Mouse (Mus musculus): ENCODE results near the gene Rabepk.
"Not testable (repeated sequence)": the region's sequence is repeated elsewhere in the genome, so short reads cannot be mapped to it uniquely, and the experiment has no call there.

The Rabepk gene

DNA sequence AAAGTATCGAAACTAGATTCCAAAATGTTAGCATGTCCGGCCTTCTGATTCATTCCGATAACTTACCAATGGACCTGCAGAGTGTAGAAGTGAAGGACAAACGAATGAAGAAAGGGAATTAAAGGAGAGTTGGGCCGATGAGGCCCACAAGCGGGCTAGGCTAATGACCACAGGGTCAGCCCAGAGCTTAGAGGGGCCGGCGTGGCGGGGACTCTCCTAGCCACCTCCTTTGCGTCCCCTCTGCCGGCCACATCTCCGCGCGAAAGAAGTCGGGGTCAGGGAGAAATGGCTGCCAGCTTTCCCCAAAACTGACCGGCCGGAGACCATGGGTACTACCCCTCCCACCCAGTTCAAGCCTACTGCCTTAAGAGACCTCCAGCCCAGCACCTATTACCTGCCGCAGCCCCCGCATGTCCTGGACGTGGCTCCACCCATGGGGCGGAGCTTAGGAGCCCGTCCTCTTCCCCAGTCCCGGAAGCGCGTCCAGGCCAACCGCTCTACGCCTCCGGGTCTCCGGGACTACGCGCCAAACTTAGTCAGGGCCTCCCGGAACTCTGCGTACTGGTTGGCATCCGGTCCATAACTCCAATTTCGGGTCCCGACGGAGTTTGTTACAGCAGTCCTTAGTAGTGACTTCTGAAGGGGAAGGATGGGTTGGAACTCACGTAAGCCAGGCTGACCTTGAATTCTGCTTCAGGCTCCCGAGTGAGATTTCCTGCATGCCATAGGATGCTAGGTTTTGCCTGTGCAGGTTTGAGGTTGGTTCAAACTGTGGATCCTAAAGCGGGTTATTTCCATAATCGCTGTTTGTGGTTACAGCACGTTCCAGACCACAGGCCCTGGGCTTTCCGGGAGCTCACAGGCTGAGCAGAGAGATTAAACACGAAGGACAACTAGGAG lies at the start of gene Rabepk:
Rabepk (minus strand) TSS at position 556 of the 900 bp plus-strand sequence.
- peak; percentile 82 for DNase-seq (ENCODE audit: low spot score)

DNA sequence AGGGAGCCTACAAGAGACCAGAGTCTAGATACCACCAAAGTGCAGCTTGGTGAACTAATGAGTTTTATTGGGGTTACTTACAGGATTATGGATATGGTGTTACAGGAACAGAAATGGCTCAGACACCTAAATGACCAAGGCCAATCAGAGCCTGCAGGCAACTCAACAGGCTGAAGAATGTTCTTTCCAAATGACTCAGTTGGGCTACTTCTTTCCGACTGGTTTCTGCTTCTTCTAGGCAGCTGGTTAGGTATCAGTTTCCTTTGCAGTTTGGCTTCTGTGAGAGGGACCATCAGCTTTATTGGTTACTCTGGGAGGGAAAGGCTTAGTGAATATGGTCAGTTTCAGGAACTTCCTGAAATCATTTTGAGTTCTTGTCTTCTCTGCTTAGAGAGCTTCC lies 48.0 kb upstream of the Rabepk start:
- DNase-seq (ENCODE audit: low spot score): no peak

DNA sequence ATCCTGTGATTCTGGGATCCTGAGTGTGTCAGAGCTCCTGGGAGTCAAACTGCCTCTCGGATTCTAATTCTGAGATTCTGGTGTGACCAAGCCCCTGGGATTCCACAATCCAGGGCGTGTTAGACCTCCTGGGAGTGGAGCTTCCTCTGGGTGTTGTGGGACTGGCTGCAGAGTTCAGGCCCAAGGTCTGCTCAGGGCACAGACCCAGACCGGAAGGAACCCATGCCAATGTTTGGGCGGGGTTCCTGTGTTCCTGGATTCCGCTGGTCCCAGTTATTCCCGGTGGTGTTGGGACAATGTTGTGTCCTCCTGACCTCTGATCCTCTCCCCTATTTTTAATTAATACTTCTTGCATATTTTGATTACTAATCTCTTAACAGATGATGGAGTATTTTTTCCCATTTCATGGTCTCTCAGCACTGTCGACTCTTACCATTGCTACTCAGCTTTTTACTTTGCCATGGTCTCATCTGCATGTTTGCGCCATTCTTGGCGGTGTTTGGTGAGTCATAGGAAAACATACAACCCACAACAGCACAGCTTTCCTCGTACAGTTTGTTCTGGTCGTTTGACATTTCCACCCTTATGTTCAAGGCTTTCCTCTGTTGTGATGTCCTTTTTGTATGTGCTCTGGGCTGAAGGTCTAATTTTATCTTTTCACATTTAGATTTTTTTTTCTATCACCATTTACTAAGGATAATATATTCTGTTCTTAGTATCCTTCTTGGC lies 43.7 kb upstream of the Rabepk start:
- DNase-seq (ENCODE audit: low spot score): peak; percentile 33

DNA sequence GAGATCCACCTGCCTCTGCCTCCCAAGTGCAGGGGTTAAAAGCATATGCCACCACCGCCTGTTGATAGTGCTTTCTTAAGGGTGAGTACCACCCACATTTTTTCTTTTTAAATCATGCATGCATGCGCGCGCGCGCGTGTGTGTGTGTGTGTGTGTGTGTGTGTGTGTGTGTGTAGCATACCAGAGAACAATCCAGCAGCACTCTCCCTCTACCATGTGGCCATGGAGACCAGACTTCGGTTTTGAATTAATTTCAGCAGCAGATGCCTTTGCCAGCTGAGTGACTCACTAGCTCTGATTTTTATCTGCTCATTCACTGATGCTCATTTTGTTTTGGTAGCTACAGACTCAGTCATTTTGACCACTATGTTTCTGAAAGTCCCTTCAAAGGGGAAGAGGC lies 42.0 kb upstream of the Rabepk start:
- no peak for DNase-seq (ENCODE audit: low spot score)

DNA sequence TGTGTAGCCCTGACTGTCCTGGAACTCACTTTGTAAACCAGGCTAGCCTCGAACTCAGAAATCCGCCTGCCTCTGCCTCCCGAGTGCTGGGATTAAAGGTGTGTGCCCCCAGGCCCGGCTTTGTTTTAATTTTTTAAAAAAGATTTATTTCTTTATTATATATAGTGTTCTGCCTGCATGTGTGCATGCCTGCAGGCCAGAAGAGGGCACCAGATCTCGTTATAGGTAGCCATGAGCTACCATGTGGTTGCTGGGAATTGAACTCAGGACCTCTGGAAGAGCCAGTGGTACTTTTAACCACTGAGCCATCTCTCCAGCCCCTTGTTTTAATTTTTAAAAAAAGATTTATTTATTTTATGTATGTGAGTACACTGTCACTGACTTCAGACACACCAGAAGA lies 40.4 kb upstream of the Rabepk start:
- not testable (repeated sequence) for DNase-seq (ENCODE audit: low spot score)

DNA sequence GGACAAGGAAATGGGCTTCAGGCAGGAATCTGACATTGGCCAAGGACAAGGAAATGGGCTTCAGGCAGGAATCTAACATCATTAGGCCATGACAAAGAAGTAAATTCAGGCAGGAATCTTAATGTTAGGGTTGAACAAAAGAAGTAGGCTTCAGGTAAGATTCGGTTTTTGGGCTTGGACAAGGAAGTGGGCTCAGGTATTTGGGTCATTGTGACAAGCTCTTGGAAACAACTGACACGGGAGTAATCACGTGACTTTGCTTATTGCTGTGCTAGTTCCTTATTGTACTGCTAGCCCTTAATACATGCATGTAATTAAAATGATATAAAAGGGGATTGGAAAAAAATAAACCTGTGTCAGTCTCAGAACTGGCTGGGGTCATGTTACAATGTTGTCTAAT lies 36.0 kb upstream of the Rabepk start:
- no peak for DNase-seq (ENCODE audit: low spot score)

DNA sequence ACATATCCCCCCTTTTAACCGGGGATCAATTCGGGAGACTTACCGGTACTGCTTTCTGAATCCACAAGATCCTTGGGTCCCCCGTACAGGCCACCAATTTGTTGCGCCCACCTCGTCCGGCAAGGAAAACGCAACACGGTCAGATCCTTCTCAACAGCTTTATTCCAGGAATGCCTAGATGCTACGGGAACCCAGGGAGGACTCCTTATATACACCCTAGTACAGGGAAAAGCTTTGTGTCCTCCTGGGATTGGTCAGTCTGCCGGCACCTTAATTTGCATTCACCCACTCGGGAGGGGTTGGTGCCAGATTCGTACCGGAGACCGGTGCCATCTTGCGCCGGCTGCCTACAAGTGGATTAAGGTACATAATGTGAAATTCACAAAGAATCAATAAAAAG lies 33.9 kb upstream of the Rabepk start:
- DNase-seq (ENCODE audit: low spot score): no peak

DNA sequence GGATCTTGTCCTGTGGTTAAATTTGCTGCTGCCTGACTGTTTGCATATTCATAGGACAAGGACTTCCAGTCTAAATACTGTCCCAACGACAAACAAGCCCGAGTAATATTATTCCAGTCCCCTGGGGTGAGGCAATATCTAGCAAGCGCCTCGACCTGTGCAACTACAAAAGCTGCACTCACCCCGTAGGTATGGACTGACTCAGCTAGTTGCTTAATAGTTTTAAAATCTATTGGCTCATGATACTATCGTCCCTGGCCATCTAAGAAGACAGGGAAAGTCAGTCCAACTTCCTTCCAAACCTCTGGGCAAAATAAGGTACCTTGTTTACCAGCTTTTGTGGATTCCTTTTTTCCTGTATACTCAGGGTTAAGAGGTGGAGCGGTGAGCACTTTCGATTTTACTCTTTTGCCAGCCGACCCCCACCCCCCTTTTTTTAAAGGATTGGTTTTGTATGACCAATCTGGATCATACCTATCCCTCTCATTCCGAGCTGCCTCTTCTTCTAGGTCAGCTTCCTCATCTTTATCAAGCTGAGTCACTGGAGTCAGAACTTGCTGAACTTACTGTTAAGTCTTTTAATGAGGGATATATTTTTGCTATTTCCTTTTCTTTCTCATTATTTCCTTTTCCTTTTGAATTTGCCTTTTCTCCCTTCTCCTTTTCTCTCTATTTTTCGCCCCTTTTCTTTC lies 33.2 kb upstream of the Rabepk start, which contains the start of gene Gm34653:
Gm34653 (plus strand) TSS at position 242 of the 692 bp plus-strand sequence.
- not testable (repeated sequence) for DNase-seq (ENCODE audit: low spot score)

DNA sequence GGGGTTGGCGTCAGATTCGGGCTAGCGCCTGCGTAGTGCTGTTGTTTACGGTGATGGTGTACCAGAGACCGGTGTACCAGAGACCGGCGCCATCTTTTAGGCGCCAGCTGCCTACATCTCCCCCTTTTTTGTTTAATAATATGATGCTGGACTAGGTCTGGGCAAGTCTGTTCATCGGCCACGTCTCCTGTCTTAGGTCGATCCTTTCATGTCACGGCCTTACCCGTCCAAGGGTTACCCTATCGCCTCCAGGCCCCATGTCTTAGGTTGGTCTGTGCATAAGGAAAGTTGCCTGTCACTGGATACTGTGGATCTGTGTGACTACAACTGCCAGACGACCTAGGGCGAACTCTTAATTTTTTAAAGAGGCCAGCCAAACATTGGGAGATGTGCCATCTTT lies 30.4 kb upstream of the Rabepk start:
- not testable (repeated sequence) for DNase-seq (ENCODE audit: low spot score)

DNA sequence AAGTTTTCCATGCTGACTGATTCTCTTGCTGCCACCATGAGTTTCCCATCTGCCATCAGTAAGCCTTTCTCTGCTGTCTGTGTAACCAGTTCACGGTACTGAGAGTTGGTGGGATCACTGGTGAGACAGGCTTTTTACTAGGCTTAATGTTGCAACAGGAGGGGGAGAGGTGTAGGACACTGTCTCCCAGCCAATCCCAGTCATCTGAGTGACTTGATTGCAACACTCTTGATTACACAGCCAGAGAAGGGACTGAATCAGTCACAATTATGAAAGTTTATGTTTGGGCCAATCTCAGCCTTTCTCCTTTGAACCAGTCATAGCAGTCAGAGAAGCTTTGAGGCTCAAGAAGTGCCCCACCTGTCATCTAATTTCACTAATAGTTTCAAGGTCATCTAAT lies 28.3 kb upstream of the Rabepk start:
- no peak for DNase-seq (ENCODE audit: low spot score)

DNA sequence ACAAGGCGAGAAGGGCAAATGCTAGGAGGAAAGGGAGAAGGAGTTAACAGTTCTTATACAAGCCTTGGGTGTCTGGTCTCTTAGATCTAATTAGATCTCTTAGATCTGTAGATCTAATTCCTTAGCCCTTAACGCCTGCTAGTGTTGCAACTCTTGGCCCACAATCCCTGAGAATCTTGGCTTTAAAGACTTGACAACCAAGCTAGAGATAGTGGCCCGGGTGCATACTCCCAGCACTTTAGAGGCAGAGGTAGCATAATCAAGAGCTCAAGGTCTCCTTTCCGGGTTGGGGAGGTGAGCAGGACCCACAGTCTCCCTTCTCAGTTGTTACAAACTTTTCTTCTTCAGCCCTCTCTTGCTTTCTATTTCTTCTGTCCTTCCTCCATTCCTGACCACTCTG lies 27.9 kb upstream of the Rabepk start:
- DNase-seq (ENCODE audit: low spot score): no peak

DNA sequence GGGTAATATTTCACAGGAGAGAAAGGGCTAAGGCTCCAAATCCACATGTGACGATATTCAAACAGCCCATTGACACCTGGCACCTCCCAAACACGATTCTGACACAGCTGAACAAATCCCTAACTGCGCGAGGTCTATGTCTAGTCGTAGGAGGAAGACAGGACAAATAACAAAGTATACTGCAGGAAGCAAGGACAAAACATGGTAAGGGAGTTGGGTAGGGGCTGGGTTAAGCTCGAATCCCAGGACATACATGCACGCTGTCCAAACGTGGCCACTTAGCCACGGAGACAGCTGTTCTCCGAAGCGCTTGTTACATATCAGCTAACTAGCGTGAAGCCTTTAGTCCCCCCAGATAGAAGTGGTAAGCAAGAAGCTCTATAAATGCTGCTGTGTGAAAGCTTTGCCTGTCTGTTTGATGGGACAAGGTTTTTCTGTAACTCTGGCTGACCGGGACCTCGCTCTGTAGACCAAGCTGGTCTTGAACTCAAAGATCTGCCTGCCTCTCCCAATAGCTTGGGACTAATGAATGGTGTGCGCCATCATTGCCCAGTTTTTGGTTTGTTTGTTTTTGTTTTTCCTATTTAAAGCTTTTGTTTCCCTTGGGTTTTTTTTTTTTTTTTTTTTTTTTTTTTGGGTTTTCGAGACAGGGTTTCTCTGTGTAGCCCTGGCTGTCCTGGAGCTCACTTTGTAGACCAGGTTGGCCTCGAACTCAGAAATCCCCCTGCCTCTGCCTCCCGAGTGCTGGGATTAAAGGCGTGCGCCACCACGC lies 26.9 kb upstream of the Rabepk start:
- no peak for DNase-seq (ENCODE audit: low spot score)

DNA sequence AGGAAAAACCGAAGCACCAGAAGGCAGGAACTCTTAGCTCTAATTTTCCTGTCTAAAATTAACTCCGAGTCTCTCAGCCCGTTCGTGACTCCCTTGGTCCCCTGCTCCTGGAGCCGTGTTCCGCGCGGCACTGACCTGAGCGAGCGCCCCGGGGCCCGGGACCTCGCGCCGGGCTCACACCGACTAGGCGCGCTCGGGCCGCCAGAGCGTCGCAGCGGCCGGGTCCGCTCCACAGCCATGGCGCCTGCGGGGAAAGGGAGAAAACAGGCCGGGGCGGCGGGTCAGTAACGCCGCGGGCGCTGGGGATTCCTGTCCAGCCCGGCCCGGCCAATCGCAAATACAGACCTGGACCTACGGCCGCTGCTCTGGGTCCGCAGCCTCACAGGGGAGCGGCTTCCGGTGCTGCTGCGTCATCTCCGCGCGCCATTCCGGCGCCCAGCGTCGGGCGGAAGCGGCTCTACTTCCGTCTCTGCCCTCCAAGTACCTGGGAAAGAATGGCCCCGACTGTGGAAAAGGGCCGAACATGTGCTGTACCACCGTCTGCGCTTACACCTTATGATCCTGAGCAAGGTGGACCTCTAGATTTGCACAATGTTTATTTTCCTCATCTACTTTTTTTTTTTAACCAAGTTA lies 26.2 kb upstream of the Rabepk start, which contains the start of gene Fbxw2:
Fbxw2 (minus strand) TSS at position 485 of the 633 bp plus-strand sequence.
- DNase-seq (ENCODE audit: low spot score): peak; percentile 85

DNA sequence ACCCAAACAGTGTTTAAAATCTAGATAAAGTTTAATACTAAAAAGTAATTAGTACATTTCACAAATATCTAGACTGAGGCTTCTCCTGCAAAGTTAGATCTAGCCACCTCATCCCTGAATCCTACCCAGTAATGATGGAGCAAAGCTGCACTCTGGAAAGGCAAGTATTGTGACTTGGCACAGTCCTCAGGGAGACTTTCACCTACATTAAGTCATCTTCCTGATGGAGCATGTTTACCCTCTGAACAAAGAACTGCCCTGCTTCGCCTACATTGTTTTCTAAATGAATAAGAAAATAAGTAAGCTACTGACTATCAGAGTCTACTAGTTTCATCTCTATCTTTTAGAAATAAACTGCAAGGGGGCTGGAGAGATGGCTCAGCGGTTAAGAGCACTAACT lies 18.8 kb upstream of the Rabepk start:
- no peak for DNase-seq (ENCODE audit: low spot score)

DNA sequence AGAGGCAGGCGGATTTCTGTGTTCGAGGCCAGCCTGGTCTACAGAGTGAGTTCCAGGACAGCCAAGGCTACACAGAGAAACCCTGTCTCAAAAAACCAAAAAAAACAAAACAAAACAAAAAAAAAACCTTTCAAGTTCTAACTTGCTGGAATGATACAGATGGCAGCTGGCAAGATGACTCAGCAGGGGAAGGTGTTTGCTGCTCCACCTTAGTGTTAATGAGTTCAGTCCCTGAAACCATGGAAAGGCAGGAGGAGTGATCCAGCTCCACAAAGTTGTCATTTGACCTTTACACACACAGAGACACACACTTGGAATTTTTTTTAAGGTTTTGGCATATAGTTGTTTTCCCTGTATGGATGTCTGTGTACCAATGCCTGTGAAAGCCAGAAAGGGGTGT lies 16.2 kb upstream of the Rabepk start:
- not testable (repeated sequence) for DNase-seq (ENCODE audit: low spot score)

DNA sequence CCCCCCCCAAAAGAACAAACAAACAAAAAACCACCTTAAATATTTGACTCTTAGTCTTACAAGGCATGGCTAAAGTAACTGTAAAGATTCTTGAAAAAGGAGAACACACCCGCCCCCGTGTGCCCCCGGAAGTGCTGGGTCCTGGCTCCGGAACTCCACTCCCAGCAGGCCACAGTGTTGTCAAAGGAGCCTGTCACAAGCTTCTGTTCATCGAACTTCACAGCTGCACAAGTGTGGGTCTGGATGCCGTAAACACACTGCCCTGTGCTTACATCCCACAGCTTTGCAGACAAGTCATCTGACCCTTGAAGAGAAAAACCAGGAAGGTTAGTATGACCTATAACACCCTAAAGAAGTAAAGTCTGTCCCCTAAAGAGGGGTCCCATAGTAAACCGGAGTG lies 13.0 kb upstream of the Rabepk start:
- DNase-seq (ENCODE audit: low spot score): no peak

DNA sequence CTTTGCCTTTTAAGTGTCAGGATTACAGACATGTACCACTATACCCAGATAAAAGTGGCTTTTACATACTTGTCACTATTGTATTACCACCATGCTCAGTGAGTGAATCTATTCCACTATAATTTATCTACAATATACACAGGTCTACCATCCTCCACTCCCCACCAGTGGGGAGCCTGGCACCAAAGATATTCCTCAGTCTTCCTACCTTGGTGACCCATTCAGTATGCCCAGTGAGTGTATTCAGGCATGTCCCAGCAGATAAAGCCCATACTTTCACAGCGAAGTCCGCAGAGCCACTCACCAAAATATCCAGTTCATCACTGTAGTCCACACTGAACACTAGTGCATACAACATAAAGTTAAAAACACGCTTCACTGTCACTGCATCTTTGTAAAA lies 11.1 kb upstream of the Rabepk start:
- DNase-seq (ENCODE audit: low spot score): no peak

DNA sequence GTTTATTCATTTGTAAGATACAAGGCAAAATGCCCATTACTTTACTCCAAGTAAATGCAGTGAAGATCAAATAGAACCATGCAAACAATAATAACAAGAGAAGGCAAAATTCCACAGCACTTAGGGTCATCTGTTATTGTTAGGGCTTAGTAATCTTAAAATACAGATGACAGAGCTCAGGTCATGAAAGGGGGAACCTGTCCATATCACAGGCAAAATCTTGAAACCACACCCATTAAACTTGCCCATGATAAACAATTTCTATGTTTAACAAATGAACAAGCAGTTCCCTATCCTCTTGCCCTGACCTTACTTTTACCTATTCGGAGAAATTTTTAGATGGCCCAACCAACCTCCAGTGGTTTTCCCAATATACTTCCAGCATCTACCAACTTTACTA lies 9.9 kb upstream of the Rabepk start:
- DNase-seq (ENCODE audit: low spot score): no peak

DNA sequence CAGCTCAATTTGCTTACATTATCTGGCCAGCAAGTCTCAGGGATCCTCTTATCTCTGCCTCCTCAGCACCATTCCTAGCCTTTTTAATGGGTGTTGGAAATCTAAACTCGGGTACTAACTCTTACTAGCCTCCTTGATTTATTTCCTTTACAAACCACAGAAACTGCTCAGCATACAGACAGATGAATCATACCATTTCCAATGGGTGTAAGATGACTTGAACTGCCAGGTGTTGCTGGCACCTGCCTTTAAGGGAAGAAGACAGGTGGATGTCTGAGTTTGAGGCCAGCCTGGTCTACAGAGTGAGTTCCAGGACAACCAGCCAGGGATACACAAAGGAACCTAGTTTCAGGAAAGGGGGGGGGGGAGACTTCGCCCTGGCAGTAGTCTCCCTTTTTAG lies 8.3 kb upstream of the Rabepk start:
- no peak for DNase-seq (ENCODE audit: low spot score)

DNA sequence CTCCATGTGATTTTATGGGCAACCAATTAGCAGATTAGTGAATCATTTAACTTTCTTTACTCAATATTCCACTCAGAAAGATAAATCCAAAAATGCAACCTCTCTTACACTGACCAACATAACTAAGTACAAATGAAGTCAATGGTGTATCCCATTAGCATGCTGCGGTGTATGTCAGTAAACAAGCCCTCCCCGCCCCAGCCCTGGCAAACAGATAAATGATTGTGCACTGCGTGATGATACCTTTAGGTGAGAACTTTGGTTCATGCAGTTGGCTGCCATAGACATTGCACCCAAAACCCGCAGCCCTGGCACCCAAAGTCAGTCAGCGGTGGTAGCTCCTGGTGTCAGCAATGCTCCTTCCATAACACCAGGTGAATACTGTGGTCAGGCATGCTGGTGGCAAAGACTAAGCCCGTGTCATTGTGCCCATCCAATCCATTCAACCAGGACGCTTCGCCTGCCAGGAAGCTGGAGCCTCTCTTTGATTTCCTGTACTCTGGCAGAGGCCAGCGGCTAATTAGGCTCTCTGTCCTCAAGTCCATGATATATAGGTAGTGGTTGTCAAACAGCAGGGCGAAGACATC lies 5.7 kb upstream of the Rabepk start:
- no peak for DNase-seq (ENCODE audit: low spot score)

DNA sequence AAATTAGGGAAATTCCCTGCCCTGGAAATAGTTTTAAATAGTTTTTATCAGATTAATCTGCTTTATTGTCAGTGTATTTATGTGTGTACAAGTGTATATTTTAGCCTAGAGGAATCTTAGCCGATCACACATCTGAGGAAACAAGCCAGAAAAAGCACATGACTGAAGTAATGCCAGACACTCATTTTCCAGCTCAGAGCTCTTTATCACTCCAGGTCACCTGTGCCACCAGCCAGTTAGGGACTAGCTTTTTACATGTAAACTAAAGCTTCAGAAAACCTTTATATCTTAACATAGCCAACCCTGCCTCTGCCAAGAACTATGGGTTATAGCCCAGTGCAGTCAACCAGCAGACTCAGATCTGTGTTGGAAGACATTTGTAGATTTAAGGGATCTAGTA lies 5.1 kb upstream of the Rabepk start:
- no peak for DNase-seq (ENCODE audit: low spot score)
